Mouse (Mus musculus): ENCODE results near the gene Dnajb13.
"Not testable (repeated sequence)": the region's sequence is repeated elsewhere in the genome, so short reads cannot be mapped to it uniquely, and the experiment has no call there.

Gene Dnajb13

DNA sequence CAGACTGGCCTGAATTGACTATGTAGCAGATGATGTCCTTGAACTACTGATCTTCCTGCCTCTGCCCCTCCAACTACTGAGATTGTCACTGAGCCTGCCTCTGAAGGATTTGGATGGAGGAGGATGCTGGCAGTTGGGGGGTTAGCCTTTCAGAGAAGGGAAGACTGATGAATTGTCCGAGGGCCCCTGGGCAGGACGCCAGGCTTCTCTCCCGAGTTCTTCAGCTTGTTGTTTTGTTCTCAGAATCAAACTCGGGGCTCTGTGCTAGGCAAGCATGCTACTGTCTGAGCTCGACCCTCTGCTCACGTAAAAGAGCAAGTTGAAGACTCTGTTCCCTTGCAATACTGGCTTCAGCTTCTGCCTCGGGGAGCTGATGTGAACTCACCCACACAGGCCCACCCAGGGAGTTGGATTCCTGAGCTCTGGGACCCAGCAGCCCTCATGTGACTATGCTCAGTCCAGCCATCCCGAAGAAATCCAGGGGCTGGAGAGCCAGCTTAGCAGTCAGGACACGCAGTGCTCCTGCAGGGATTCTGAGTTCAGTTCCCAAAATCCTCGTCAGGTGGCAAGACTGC lies 26.2 kb downstream of the Dnajb13 start:
- DNase-seq (ENCODE audit: low spot score) = no peak

DNA sequence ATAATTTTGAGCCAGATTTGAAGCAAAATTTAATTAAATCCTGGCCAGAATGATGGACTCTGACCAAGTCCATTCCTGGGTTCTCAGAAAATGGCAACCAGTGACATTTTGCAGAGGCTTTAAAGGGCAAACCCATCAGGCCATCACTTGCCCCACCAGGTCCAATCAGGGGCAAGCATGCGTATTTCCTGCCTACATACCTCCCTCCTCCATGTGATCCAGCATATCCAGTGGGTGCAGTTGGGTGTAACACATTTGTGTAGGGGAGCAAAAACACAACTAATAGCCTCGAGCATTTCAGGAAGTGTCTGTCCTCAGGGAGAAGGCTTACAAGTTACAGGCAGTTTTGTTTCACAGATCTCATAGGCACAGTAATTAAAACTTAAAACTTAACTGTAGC lies 27.5 kb downstream of the Dnajb13 start:
- no peak for DNase-seq (ENCODE audit: low spot score)

GRCm38 (mm10) chr7:100484493-100484892 lies 30.3 kb downstream of the Dnajb13 start:
- DNase-seq (ENCODE audit: low spot score) = no peak

GRCm38 (mm10) chr7:100482046-100482445 lies 32.7 kb downstream of the Dnajb13 start:
- DNase-seq (ENCODE audit: low spot score) = not testable (repeated sequence)

DNA sequence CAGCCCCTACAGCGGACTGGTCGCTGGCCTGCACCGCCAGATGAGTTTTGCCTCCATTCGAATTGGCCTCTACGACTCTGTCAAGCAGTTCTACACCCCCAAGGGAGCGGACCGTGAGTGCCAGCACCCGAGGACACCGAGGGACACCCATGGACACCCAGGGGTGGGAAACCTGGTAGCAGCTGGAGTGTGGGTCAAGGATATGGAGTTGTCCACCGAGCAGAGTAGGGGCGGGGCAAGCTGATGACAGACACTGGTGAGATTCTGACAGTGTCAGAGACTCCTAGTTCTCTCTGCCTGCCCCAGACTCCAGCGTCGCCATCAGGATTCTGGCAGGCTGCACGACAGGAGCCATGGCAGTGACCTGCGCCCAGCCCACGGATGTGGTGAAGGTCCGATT lies 34.6 kb downstream of the Dnajb13 start:
- DNase-seq (ENCODE audit: low spot score) = no peak

GRCm38 (mm10) chr7:100479823-100480164 lies 35.0 kb downstream of the Dnajb13 start:
- no peak for DNase-seq (ENCODE audit: low spot score)

DNA sequence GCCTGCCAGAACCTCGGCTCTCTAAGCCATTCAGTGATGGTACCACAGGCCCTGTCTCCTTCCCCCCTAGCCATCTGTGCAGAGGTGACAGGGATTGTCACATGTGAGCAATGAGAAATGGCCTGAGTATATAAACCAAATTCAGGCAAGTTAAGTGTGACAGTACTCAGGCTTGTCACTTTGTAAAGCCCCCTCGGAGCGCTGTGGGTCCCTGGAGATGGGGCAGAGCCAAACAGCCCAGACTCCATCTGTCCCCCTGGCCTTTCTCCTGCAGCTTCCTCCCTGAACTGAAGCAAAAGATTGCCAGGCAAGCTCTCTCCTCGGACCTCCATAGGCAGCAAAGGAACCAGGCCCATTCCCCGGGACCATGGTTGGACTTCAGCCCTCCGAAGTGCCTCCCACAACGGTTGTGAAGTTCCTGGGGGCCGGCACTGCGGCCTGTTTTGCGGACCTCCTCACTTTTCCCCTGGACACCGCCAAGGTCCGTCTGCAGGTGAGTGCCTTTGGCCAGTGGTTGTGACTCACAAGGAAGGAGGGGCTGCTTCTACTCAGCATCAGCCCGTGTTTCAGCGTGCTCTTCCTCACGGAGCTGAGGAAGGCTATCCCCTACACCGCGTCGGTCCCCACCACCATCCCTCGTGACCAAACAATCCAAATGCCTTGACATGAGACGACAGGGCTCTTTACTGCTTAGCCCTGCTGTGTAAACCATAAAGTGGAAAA lies 35.5 kb downstream of the Dnajb13 start:
- DNase-seq (ENCODE audit: low spot score) = no peak

DNA sequence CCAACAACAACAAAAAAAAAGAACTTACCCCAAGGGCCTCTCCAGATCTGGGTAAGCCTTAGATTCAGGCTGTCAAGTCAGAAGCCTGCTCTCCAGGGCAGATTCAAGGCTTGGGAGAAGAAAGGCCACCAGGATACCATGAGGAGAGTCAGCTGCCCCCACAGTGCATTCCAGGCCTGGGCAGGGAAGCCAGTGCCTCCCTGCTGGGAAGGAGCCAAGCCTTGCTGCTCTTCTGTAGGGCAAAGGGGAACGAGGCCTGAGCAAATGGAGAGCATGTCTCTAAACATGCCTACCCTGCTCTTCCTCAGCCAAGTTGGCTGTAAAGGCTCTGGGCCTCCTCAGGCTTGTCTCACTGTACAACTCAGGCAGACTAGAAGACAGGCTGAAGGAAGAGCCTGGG lies 40.1 kb downstream of the Dnajb13 start:
- no peak for DNase-seq (ENCODE audit: low spot score)

DNA sequence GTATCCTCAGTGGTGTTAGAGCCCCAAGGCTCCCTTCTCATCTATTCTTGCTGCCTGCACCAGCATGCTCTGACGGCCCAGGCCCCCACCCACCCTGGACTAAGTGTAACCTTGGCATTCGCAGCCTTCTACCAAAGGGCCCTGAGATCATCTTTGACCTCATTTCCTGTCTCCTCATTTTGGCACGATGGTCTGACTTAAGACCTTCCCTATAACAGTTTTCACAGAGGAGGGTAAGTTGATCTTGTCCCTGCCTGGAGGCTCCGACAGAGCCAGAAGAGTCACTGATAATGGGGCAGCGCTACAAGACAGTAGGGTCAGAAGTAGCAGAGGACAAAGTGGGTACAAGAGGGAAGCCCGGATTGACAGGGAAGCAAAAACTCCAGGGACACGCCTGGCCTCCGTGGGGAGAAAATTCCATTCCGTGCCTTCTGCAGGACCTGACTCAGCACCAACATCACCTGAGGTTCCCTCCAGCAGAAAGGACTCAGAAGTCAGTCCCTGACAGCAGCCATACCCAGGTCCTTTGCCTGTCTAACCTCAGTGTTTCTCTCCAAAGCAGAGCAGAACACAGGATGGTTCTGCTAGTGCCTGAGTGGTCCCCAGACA lies 40.8 kb downstream of the Dnajb13 start:
- DNase-seq (ENCODE audit: low spot score) = no peak

- DNase-seq (ENCODE audit: low spot score) = no peak
Measured at GRCm38 (mm10) chr7:100472777-100473176, 42.0 kb downstream of the Dnajb13 start, which contains the start of gene Ucp3. Gene Ucp3, plus strand, starts transcription at chr7:100472990.

- DNase-seq (ENCODE audit: low spot score) = no peak
Measured at GRCm38 (mm10) chr7:100471407-100471797, 43.4 kb downstream of the Dnajb13 start.

DNA sequence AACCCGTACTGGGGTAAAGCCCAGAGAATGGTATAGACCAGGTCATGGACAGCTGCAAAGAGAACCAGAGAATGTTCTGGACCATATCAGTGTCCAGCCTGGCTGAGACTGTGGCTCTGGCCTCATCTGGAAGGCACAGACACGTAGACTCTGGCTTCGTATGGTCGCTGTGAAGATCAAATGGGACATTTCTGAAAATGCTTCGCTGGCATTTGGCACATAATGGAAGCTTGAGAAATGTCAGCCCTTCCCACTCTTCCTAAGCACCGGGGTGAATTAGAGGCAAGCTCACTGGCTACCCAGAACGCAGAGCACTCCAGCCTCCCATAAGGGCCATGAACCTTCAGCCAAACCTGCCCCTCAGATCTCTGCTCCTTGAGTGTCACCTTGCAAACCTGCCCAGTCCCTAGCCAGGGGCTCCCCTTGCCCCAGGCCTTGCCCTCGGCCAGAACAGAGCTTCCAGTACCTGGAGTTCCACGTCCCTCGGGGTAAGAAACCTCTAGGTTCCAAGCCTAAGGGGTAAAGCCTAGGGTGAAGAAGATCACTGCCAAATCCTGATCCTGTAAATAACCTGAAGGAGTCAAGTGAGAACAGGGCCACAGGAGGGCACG lies 43.9 kb downstream of the Dnajb13 start:
- no peak for DNase-seq (ENCODE audit: low spot score)

DNA sequence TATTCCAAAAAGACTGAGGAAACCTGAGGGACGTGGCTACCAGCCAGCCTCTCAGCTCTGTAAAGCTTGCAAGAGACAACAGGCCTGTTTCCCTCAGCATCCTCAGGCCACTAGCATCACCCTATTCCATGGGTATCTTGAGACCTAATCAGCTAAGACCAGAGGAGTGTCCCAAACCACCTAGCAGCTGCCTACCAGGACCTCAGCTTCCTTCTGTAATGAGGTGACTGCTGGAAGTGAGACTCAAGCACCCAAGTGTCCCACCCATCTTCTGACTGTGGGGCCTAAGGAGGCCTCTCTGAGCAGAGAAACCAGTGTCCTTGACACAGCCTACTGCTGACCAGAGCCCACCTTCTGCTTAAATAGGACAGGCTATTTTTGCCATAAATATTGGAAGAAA lies 45.3 kb downstream of the Dnajb13 start:
- DNase-seq (ENCODE audit: low spot score) = no peak

DNA sequence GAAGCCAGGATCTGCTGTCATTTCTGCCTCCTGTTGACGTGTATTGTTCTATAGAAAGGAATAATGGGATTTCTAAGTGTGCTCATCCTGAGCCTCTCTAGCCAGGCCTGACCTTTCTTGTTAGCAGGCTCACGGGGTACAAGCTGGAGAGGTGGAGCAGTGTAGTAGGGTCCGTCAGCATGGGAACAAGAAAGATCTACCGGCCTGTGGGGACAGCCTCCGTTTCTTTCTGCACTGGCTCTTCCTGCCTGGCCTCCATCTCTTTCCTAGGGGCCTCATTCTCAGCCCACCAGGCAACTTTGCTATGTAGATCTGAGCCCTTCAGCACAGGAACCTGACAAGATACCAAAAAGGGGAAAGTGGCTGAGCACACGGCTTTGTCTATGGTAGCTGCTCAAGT lies 46.0 kb downstream of the Dnajb13 start:
- DNase-seq (ENCODE audit: low spot score) = no peak

GRCm38 (mm10) chr7:100466781-100467510 lies 47.8 kb downstream of the Dnajb13 start:
- DNase-seq (ENCODE audit: low spot score) = no peak

DNA sequence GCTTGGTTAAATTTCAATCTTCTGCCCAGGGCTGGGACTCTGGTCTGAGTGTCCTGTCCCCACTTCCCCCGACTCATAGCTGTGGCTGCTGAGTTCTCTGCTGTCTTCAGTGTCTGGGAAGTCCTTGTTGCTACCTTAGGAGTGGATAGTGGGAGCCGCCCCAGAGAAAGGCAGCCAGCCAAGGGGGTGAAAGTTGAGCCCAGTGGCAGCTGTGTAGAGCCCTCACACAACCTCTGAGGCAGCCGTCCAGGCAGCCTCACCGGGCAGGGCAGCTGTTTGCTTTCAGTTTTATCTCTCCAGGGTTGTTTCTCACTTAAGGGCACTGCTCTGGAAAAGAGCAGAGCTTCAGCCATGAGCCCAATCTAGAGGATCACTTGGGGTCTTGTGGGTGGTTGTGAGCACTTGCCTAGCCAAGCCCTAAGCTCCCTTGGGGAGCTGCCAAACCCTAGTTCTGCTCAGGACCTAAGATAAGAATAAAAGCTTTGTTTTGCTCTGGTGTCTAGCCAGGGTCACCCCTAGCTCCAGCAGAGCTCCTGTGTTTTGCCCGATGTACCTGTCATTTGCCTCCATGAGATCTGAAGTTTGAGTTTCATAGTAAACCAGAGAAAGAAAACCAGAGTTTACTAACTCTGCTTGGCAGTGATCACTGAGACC lies 49.0 kb downstream of the Dnajb13 start:
- no peak for DNase-seq (ENCODE audit: low spot score)

- DNase-seq (ENCODE audit: low spot score) = no peak
Measured at GRCm38 (mm10) chr7:100465248-100465647, 49.5 kb downstream of the Dnajb13 start.

DNA sequence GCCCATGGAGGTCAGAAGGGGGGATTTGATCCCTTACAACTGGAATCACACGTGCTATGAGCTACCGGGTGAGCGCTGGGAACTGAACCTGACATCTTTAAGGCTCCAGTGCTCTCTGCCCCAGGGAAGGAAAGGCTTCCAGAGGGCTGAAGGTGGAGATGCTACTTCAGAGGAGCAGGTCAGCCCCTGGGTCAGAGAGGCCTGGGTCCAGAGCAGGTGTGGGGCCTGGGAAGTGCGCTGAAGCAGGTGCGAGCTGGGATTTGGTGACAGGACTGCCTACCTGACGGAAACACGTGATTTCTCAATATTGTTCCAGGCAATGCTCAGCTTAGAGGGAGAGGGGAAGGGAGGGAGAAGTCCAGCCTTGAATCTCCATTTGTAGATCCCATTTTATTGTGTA lies 50.5 kb downstream of the Dnajb13 start:
- DNase-seq (ENCODE audit: low spot score) = no peak

DNA sequence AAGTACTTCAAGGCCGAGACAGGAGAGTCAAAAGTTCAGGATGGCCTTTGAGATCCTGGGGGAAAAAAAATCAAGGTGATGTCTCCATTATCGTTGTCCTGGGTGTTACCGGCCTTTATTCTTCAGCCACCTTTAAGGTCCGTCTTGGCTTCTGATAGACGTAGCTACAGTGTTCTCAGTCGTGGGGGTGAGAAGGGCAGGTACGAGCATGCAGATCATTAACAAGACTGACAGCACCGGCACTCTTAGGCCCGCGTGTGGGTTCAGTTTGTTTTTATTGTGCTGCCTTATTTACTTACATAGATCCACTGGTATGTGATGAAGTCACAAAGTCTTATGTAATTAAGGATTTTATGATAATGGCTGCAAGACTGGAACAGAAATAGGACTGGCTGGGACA lies 51.0 kb downstream of the Dnajb13 start:
- DNase-seq (ENCODE audit: low spot score) = no peak

DNA sequence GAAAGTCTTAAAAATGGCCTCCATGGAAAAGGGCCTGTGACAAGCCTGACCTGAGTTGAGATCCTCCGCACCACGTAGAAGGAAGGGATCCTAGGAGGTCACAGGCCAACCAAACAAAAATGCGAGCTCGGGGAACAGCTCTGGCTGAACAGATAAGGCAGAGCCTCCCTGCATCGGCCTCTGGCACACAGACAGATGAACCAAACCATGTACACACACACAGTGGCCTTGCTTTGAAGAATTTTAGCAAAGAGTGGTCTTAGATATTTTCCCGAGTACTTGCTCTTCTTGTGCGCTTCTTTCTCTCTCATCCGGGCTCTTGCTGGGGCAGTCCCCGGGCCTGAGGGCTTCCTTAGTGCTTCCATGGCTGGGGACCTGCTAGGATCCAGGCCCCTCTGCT lies 51.6 kb downstream of the Dnajb13 start:
- no peak for DNase-seq (ENCODE audit: low spot score)

DNA sequence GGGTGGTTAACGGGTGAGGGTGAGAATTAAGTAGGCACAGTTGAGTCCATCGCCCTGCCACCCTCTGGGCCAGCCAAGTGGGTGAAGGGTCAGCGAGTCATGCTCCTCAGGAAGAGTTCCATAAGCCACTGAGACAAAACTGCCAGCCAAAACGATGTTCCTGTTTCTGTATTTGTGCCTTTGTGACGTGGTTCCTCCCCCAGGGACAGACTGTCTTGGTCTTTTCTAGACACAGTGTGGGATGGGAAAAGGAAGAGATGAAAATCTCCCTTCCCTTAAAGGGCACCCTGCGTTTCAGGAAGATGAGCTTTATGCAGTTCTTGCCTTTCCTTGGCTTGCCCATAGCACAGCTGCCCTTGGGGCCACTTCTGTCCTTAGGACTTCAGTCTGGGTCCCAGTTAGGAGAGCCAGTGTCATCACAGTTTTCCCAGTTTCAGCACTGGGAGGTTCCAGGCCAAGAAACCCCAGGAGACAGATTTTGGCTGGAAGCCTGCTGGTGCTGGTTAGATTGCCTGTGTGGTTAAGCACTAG lies 53.1 kb downstream of the Dnajb13 start:
- DNase-seq (ENCODE audit: low spot score) = no peak

GRCm38 (mm10) chr7:100459862-100460261 lies 54.9 kb downstream of the Dnajb13 start:
- DNase-seq (ENCODE audit: low spot score) = no peak
